Mouse (Mus musculus) kidney, postnatal 10 days (tissue): ENCODE measurements around the gene Mpz.
A peak's percentile ranks its signal among the peaks of the same experiment; 100 is the strongest.

Source experiments
- DNase-seq: peaks from one replicate; pipeline ENCODE4 v3.0.0; 2021; ENCODE audit warnings: mixed read lengths

The Mpz gene

DNA sequence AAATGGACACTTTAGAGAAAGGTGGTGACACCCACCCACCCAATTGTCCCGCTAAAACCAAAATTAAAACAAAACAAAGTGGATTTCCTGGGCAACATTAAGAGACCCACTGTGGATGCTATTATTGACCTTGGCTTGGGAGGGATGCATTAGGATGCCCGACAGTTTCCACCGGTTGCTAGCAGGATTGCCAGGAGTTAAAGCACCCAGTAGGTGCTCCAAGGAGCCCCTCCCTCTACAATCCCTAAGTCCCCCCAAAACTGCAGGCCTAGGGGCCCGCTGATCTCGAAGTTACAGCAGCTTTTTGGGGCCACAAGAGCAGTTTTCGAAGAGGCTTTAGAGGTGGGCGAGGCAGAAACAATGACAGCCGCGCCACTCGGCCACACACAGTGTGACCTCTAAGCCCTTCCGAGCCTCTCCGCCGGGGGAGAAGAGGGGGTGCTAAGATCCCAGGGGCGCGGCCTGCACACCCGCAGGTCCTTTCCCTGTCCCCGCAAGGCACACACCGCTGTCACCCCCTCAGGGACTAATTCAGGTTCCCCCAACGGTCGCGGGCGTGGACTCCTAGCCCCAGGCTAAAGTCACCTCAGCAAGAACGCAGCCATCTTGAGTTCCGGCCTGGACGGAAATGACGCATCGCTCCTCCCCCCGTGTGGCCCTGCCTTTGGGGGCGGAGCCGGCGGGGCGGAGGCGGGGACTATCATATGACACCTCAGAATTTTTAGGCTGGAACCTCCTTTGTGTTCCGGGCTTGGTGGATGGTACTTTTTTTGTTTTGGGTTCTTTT is at the start of gene Mpz, which contains the start of gene Sdhc:
Gene Mpz, plus strand, starts transcription at position 738 of the 787 bp plus-strand sequence.
Gene Sdhc, minus strand, starts transcription at position 630 of the 787 bp plus-strand sequence.
- DNase-seq: peak; percentile 97

DNA sequence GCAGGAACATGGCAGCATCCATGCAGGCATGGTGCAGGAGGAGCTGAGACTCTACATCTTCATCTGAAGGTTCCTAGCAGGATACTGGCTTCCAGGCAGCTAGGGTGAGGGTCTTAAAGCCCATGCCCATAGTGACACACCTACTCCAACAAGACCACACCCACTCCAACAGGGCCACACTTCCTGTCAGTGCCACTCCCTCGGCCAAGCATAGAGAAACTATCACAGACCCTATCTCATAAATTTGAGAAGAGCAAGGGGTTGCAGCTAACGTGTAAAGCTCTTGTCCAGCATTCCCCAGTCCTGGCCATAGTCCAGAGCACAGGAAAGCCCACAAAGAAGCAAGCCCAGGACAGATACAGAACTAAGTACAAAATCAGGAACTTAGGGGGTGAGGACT is 49.5 kb upstream of the Mpz start:
- DNase-seq: no peak

- peak; percentile 89 for DNase-seq
These were observed 48.6 kb upstream of the Mpz start for GRCm38 (mm10) chr1:171101733-171102546.

GRCm38 (mm10) chr1:171102547-171103177 is 47.8 kb upstream of the Mpz start:
- DNase-seq: peak; percentile 88

DNA sequence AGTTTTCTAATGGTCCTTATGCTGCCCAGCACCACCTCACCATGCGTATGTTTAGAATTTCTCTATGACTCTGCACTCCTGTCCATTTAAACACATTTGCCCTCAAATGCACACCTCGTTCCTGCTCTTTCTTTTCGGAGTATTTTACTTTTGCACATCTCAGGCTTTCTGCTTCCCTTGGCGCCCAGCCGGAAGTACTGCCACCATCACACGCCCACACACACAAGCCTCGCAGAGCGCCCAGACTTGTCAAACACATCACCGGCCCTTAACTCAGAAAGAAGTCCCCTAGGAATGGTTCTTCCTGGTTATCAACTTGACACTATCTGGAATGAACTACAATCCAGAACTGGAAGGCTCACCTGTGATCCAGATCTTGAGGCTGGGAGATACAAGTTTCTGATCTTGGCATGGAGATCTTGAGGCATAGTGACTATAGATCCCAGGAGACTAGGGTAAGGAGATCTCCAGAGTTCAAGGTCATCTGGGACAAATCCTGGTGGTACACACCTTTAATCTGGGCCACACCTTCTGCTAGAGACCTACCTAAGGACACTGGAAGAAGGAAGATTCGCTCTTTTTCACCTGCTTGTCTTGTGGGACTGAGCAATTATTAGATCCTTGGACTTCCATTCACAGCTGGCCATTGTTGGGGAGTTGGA is 47.2 kb upstream of the Mpz start:
- DNase-seq: peak; percentile 31

DNA sequence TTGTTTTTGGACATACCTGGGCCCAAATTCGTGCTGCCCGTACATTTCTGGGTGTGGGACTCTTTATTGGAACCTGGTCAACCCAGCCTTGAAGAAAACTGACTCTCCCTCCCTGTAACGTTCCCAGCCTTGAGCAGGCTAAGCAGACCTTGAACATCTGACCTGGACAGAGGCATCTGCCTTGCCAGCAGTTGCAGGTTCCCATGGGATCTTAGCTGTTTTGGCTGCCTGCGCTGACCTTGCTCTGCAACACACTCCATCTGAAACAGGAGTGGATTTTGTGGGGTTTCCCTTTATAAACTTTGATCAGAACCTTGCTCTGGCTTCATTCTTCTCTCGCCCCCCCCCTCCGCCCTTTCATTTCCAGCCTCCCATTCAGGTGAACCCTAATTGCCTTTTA is 45.3 kb upstream of the Mpz start:
- no peak for DNase-seq

- DNase-seq: no peak
These were observed 40.9 kb upstream of the Mpz start for GRCm38 (mm10) chr1:171109620-171110019.

GRCm38 (mm10) chr1:171110659-171111019 is 39.9 kb upstream of the Mpz start:
- no peak for DNase-seq

GRCm38 (mm10) chr1:171111020-171111780 is 39.3 kb upstream of the Mpz start:
- peak; percentile 95 for DNase-seq

GRCm38 (mm10) chr1:171111781-171112575 is 38.5 kb upstream of the Mpz start:
- DNase-seq: peak; percentile 76

DNA sequence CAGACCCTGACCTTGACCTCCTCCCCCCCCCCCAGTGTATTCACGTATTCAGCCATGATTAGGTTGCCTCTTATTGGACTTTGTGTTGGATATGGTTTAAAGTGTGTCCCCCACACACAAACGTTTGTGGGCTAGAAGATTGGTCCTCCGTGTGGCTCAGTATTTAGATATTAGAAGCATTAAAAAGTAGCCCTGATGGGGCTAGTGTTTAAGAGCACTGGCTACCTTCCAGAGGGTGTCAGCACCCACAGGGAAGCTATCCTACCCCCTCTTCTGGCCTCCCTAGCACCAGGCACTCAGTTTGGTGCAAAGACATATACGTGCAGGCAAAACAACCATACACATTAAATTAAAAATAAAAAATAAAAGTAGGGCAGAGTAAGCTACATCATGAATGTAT is 37.5 kb upstream of the Mpz start:
- DNase-seq: no peak

DNA sequence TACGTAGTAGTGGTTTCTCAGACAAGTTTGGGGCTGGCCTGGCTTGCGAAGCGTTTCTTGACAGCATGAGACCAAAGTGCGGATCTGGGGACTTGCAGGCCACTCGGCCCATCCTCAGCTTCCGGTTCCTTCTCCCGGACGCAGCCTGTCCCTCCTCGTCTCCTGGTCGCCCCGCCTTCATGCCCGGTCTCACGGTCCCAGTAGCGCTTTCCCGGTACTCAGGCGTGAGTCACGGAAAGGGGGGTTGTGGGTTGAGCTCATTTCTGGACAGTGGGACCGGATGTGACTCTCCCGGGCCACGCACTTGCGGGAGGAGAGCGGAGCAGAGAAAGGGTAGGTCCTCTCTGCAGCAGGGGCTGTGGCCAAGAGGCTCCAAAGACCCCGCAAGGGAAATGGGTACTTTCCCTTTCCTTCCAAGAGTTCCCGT is 36.6 kb upstream of the Mpz start, which contains the start of gene Cfap126:
Gene Cfap126, plus strand, starts transcription at position 46 of the 427 bp plus-strand sequence.
- DNase-seq: peak; percentile 86

DNA sequence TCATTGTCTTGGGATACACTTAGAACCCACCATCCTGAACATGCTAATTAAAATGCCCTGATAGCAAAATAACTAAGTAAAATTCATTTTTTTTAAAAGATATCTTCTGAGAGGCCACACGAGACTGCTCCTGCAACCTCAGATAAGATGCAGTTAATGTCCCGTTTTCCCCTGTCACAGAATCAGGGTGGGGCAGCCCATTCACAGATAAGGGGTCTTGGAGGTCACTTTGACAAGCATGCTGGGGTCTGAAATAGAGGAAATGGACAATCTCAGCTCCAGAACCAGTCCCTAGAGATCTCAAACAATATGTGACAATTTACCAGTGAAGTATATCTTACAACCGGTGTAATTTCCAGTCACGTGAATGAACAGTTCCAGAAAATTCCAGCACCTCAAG is 34.2 kb upstream of the Mpz start:
- no peak for DNase-seq

DNA sequence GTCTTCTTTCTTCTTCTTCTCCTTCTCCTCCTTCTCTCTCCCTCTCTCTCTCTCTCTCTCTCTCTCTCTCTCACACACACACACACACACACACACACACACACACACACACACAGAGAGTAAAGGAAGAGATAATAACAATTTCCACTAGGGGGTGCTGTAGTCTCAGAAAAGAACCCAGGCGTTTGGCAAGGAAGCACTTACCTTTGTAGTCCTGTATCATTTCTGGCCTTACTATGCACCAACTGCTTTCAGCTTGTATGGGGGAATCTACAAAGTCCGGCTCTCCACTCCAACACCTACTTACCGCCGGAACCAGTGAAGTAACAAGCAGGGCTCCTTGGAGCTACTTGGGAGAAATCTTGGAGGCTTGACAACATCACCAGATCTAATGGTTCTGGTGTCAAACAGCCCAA is 32.2 kb upstream of the Mpz start:
- peak; percentile 57 for DNase-seq

DNA sequence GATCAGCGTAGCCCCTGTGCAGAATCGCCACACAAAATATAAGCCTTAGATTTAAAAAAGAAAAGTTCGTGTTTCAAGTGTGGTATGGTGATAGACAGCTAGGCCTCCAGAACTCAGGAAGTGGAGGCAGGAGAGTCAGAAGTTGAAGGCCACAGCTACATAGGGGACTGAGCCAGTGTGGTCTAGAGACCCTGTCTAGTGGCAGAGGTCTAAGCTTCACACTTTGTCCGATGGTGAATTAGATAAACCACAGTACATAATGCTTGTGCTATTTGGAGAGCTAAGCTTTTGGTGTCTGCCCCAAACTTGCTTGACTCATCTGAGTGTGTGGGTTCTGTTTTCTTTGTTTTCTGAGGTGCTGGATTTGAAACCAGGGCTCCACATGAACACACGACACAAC is 31.5 kb upstream of the Mpz start:
- no peak for DNase-seq

- no peak for DNase-seq
These were observed 31.1 kb upstream of the Mpz start for GRCm38 (mm10) chr1:171119405-171119804.

GRCm38 (mm10) chr1:171120893-171121292 is 29.6 kb upstream of the Mpz start:
- DNase-seq: no peak

DNA sequence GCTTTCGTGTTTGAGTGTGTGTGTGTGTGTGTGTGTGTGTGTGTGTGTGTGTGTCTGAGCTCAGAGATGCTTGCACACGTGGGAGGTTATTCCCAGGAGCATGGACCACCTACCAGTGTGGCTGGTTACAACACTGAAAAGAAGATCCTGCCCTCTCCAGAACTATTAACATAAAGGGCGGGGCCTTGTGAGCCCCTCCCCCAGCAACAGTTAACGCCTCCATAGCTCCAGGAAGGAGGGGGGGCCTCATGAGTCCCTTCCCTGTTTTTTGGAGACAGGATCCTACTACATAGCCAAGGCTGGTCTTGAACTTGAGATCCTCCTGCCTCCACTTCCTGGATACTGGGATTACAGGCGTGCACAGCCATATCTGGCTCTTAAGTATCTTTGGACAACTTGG is 28.7 kb upstream of the Mpz start:
- no peak for DNase-seq

GRCm38 (mm10) chr1:171122932-171123331 is 27.6 kb upstream of the Mpz start:
- DNase-seq: peak; percentile 57

DNA sequence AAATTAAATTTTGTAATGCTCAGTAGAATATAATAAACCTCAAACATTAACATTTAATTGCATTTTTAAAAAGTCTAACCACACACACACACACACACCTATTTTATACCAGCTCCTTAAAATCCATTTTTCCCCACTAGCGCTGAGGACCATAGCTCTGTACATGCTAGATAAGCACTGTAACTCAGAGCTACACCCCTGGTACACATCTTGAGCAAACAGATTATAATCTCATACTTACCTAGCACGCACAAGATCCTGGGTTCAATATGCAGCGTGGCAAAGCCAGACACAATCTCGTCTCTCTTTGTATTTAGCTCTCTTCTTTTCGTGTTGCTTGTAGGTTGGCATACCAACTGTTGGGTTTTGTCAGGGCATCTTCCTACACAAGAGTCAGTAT is 26.1 kb upstream of the Mpz start:
- no peak for DNase-seq

DNA sequence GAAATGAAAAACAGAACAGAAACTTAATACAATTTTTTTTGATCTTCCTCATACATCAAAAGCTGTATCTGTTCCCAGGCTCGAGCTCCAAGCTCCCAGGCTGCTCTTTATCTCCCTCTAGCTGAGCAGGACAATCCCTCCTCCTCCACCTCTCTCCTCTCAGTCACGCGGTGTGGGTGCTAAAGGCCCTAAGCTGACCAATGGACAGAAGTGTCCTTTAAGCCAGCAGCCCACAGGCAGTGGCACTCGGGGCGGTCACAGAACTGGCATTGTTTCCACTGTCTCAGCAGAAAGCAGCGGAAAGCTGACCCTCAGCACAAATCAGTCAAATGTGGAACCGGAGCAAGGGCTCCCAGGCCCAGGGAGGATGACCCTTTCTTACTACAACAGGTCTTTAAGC is 21.3 kb upstream of the Mpz start:
- peak; percentile 74 for DNase-seq
